Mouse (Mus musculus) spleen, adult 12 weeks (tissue): ENCODE data around the gene Clca2.
"Not testable (repeated sequence)": the region's sequence is repeated elsewhere in the genome, so short reads cannot be mapped to it uniquely, and the experiment has no call there.

Experiments used
- DNase-seq: peaks from one replicate; pipeline ENCODE4 v3.0.0; 2022; ENCODE audit warnings: low spot score

Clca2 gene

DNA sequence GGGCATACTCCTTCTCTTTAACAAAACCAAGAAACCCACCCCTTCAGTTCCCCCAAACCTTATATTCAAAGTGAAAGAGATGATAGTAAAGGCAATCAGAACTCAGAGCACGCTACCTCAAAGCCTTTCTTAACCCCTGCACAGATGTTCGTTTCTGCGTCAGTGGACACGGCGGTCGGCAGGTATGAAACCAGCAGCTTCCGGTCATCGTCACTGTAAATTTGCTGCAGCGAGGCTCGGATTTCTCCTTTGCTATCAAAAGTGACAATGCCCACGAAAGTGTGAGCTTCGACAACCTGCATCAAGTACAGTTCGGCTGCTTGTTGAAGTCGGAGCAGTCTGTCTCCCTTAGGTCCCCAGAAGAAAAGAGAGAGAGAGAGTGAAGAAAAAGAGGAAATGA lies 13.1 kb downstream of the Clca2 start:
- no peak for DNase-seq

DNA sequence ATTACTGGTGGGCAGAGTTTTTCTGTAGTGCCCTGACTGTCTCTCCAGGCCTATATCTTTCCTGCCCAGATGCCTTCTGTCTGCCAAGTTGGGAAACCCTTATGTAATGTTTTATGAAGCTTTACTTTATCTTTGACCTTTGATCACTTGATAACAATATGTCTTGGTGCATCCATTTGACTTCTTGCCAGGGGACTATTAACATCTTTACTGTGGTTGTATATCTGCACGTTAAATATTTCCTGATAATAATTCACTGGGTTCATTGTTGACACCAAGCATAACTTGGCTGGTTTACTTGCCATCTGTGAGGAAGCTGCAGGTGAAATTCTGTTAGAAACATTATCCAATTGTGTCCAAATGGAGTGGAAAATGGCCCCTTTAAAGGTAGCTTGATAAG lies 16.2 kb downstream of the Clca2 start:
- DNase-seq: no peak

DNA sequence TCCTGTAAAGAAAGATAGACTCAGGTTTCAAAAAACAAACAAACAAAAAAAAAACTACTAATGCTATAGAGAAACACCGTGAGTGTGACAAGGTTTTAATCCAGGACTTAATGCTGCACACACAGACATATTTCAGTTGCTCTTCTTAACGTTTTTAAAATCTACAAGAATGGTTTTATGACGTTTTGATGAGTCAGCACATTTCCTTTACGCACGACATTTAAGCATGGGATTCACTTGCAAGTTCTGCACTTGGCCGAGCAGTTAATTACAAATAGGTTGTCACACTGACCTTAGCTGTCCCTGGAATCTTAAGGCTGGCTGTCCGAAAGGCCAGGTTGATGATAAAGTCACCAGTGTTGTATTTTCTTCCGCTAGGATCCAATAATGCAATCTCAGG lies 18.3 kb downstream of the Clca2 start:
- DNase-seq: no peak

DNA sequence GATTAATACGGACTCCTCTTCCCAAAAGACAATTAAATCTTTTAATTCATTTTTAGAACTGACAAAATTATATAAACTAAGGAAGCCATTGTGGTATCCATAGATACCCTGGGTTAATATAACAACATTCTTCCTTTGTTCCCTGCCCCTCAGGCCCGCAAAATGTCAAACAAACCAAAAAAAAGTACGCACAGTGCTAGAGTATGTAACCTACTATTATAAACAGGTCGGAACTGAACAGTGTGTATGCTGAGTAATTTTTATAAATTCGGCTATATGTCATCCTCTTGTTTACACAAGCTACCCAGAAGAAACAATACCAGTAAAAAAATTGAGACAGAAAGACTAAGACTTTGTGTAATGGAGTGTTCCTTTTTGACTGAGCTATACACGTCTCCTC lies 20.8 kb downstream of the Clca2 start:
- no peak for DNase-seq

DNA sequence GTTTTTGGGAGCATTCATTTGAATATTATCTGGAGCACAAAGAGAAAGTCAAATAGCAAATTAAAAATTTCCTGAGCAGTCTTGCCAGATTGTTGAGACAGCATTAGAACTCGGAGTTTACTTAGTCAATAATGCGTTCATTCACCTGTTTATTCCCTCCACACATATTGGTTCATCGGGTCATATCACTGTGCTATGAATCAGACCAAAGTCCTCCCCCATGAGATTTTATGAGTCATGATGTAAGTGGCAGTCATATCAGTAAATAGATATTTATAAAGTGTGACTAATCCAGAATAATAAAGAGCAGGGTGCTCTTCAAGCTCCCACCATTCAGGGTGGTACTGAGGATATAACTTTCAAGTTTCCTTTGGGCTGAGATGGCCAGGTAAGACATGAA lies 26.9 kb downstream of the Clca2 start:
- no peak for DNase-seq

DNA sequence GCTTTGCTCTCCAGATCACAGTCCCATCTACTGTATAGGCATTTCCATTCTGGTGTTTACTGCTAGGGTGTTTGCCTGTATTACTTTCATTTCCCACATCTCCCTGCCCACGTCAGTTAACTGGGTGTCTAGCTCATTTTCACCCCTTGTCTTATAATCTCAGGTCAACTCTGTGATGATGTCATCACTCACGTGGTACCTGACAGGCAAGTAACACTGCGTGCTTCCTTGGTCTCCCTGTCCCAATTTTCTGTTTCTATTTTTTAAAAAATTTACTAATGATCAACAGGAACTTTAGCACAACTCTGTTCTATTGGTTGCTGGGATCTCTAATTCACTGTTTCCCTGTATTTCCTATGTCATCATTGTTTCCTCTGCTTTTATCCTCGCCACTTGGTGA lies 30.3 kb downstream of the Clca2 start:
- no peak for DNase-seq

DNA sequence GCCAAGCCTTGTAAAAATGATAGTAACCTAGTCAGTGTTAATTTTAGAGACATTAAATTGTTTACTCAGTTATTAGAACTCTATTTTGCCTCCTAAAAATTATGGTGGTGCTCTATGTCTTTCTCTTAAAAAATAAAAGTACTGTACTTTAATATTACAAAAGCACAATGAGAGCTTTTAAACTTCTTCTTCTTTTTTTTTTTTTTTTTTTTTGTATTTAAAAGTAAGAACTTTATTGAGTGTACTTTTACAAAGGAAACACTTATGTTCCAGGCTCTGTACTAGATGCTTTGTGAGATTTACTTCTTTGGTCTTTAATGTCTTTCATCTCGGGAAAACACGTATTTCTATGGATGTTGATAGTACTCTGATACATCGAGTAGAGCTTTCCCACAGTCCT lies 44.1 kb downstream of the Clca2 start:
- not testable (repeated sequence) for DNase-seq

DNA sequence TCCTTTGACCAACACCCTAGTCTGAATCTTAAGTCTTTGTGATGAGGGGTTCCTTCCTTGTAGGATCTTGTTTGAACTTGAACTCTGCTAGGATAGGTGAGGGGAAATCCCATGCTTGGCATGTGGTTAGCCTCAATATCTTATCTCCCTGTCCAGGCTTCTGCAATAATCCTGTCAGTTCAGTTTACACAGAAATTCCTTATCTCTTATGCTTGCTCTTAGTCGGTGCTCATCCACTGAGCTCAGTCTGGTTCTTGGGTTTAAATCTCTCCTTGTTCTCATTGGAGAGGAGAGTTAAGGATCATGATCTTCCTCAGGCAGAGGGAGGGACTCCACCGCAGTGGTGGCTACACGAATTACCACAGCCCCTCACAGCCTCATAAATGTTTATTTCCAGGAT lies 49.4 kb downstream of the Clca2 start:
- DNase-seq: no peak

DNA sequence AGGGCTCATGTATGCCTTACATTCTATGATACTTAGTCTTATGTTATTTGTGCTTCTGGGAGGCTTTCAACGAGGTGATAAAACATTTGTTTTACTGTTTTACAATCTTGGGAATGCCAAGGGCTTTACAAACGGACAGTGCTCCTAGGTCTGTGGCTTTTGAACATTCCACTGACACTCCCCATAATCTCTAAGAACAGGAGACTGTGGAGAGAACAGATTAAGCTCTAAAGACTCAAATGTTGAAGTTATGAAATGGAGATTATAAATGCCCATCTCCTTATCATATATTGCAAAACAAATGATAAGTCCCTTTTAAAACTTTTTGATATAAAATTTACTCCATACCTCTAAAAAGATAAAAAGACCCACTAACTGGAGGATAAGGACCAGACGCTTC lies 60.4 kb downstream of the Clca2 start:
- DNase-seq: no peak

DNA sequence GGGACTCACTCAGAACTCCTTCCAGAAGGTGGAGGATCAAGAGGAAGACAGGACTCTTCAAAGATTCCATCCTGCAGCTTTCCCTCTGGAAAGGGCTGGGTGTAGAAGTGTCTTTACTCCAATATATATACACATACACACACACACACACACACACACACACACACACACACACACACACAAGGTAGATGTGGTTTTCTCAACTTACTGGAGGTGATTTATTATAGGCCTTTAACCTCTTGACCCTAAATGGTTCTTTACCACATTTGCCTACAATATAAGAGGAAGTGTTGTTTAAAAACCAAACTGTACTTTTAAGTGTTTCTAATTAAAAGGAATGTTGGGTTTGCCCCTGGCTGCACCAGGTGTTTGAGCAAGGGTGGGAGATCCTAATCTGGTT lies 66.6 kb downstream of the Clca2 start, which contains the start of gene Clca1:
Gene Clca1 (minus strand): TSS at position 101 of the 400 bp plus-strand sequence.
- DNase-seq: no peak

DNA sequence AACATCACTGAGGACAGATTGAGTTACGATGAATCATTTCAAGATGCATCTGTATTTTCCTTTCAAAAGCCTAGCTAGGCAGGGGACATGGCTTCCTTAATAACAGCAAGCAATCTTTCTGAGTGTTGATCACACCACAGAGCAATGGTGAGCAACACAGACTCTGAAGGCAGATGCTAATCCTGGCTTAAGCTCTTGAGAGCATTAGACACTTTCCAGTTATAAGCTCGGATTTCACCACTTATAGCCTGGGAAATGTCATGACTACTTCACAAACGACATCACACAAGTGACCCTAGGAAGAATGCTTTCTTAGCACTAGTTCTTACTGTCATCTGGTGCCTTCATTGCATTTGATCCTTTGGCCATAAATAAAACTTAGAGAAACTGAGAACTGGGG lies 71.2 kb downstream of the Clca2 start:
- DNase-seq: no peak

DNA sequence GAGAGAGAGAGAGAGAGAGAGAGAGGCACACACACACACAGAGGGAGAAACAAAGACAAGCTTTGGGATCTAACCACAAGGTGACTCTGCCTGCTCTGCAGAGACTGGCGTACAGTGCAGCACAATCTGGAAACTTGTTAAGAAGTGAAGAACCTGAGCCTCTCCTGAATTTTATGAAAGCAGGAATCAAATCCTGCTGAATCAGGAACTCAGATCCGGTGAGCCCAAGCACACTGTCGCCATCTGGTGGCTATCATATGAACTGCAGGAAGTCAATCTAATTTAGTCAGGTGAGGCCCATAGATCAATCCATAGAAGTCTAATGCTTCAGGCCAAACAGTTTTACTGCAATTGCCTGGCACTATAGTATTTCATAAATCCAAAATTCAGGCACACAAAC lies 72.5 kb downstream of the Clca2 start:
- no peak for DNase-seq
